ENCODE assay signal across 24 mouse cellular contexts in the genomic region with DNA sequence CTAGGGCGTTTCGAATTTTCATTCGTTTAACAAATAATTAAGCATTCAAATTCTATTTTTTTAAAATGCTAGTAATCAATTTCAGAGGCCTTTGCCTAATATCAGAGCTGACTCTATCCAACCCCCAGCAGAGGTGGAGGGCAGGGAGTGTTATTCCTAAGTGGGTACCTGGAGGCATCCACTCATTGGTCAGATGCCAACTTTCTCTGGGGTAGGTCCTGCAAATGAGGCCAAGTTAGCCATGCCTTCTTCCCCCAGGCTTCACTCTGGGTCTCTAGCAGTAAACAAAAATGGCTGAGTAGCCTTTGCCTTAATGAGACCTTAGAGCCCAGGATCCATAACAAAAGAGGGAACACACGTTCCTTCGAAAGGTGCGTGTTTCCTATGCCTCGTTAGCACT.
"Had no signal": no experiment of that assay in that cellular context is flagged by ENCODE, and none has a peak within 500 bp of the region (broad histone marks: within the 10 kb centered on the region; RNA-seq: fewer than 3 reads in every experiment).

No protein-coding gene starts in this region.

- ATAC-seq: liver, embryonic 12.5 days; midbrain, embryonic 13.5 days; midbrain, embryonic 16.5 days had no signal

- H3K27me3 ChIP-seq: kidney, embryonic 15.5 days; limb, embryonic 13.5 days; liver, embryonic 12.5 days; liver, embryonic 15.5 days; lung, embryonic 15.5 days; midbrain, embryonic 13.5 days; neural tube, embryonic 13.5 days; stomach, embryonic 15.5 days had no signal

- H3K9me3 ChIP-seq: kidney, embryonic 15.5 days; limb, embryonic 10.5 days; limb, embryonic 13.5 days; liver, embryonic 12.5 days; liver, embryonic 15.5 days; lung, embryonic 15.5 days; megakaryocyte, embryonic 14.5 days; midbrain, embryonic 10.5 days; midbrain, embryonic 13.5 days; neural tube, embryonic 13.5 days; stomach, embryonic 15.5 days had no signal

- H3K27ac ChIP-seq: kidney, embryonic 15.5 days; limb, embryonic 10.5 days; limb, embryonic 13.5 days; liver, embryonic 12.5 days; liver, embryonic 15.5 days; lung, embryonic 15.5 days; midbrain, embryonic 10.5 days; midbrain, embryonic 13.5 days; neural tube, embryonic 13.5 days; stomach, embryonic 15.5 days had no signal

- H3K4me1 ChIP-seq: liver, embryonic 12.5 days; liver, embryonic 15.5 days; stomach, embryonic 15.5 days had no signal

- H3K9ac ChIP-seq: kidney, embryonic 15.5 days; limb, embryonic 13.5 days; liver, embryonic 12.5 days; liver, embryonic 15.5 days; lung, embryonic 15.5 days; midbrain, embryonic 13.5 days; neural tube, embryonic 13.5 days; stomach, embryonic 15.5 days had no signal

- H3K4me2 ChIP-seq: kidney, embryonic 15.5 days; limb, embryonic 13.5 days; liver, embryonic 12.5 days; liver, embryonic 15.5 days; lung, embryonic 15.5 days; midbrain, embryonic 13.5 days; neural tube, embryonic 13.5 days; stomach, embryonic 15.5 days had no signal

- DNase-seq: kidney, postnatal 10 days; kidney, postnatal 36 days; layer of hippocampus, adult 9-11 months; liver; lung, adult 18-20 months; lung, postnatal 10 days; lung, postnatal 36 days; retina, postnatal 1 day; right cerebral cortex, postnatal 25 days; spleen, adult 18-20 months; thymus, postnatal 25 days had no signal

- H3K4me3 ChIP-seq: kidney, embryonic 15.5 days; limb, embryonic 10.5 days; limb, embryonic 13.5 days; liver, embryonic 12.5 days; liver, embryonic 15.5 days; lung, embryonic 15.5 days; megakaryocyte, embryonic 14.5 days; midbrain, embryonic 10.5 days; midbrain, embryonic 13.5 days; myocyte; neural tube, embryonic 13.5 days; stomach, embryonic 15.5 days had no signal

- H3K36me3 ChIP-seq: liver, embryonic 12.5 days; liver, embryonic 15.5 days had no signal
